Mouse (Mus musculus): ENCODE data around the gene Rhpn2. TPM values are rescaled to one million over a fixed set of nuclear protein-coding genes. Genes with fewer than 3 reads are reported as not detected.

The Rhpn2 gene
- polyA plus RNA-seq, 1 experiment from 2014 or later, result 8.5 TPM

DNA sequence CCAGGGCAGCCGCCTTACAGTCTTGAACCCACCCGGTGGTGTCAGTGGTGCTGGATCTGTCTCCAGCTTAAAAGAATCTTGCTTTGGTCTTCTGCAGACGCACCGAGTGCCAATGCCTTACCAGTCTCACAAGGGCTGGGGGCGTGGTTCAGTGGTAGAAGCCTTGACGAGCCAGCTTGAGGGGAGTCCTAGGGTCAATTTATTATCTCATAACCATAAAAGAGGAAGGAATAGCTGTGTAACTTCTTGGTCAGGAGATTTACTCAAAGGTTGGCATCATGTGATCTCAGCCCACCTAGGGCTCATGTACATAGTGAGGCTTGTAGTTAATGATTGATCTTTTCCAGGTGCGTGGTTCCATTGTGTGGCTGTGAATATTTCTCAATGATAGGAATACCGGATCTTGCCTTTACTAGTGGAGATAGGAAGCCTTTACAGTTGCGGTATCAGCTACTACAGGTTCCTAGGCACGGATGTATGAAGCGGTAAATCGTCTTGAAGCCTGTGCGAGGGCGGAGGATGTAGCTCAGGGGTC lies 38.6 kb downstream of the Rhpn2 start:
- WGBS (ENCODE audit: insufficient replicate concordance), result 84% methylated on average over 14 of the region's 14 CpGs
- no peak for ATAC-seq (replicated peaks; ENCODE audit: insufficient number of reproducible peaks, low FRiP score, low TSS enrichment)
- H3K36me3 ChIP-seq (ENCODE audit: control insufficient read depth, insufficient read depth, low read length), result no peaks in the 10 kb centered on the region
- no peak overlapping the region for H3K4me3 ChIP-seq (ENCODE audit: low read depth, low read length)
- H3K4me1 ChIP-seq (ENCODE audit: control insufficient read depth, insufficient read depth, low read length), result no peaks in the 10 kb centered on the region
- H3K4me2 ChIP-seq, result no peak overlapping the region
- no peaks in the 10 kb centered on the region for H3K27me3 ChIP-seq (ENCODE audit: control insufficient read depth, insufficient read depth, low read length)
- peaks cover 3% of the 10 kb centered on the region; the same call in 1 of the 2 replicates for H3K9me3 ChIP-seq (replicated peaks; ENCODE audit: control insufficient read depth, low read length)
- no peak overlapping the region for H3K27ac ChIP-seq (ENCODE audit: low read depth, low read length)
- no peak overlapping the region for H3K9ac ChIP-seq (ENCODE audit: low read depth, low read length)

GRCm38 (mm10) chr7:35373146-35373989 lies 39.4 kb downstream of the Rhpn2 start:
- no peaks in the 10 kb centered on the region for H3K4me1 ChIP-seq (ENCODE audit: control insufficient read depth, insufficient read depth, low read length)
- H3K4me3 ChIP-seq (ENCODE audit: low read depth, low read length), result no peak overlapping the region
- 51% methylated on average over 16 of the region's 16 CpGs for WGBS (ENCODE audit: insufficient replicate concordance)
- no peak overlapping the region for H3K4me2 ChIP-seq
- H3K27me3 ChIP-seq (ENCODE audit: control insufficient read depth, insufficient read depth, low read length), result no peaks in the 10 kb centered on the region
- 0 out of 2 replicates have a peak, but pooled peaks have one; percentile 33 for ATAC-seq (replicated peaks; ENCODE audit: insufficient number of reproducible peaks, low FRiP score, low TSS enrichment)
- H3K27ac ChIP-seq (ENCODE audit: low read depth, low read length), result no peak overlapping the region
- peaks cover 3% of the 10 kb centered on the region; the same call in 1 of the 2 replicates for H3K9me3 ChIP-seq (replicated peaks; ENCODE audit: control insufficient read depth, low read length)
- H3K36me3 ChIP-seq (ENCODE audit: control insufficient read depth, insufficient read depth, low read length), result no peaks in the 10 kb centered on the region
- H3K9ac ChIP-seq (ENCODE audit: low read depth, low read length), result no peak overlapping the region

GRCm38 (mm10) chr7:35374265-35374664 lies 40.3 kb downstream of the Rhpn2 start:
- Histone ChIP-seq H3K4me3 (ENCODE audit: low read depth, low read length) (no peak overlapping the region), H3K36me3 (ENCODE audit: control insufficient read depth, insufficient read depth, low read length) (no peaks in the 10 kb centered on the region), H3K4me1 (ENCODE audit: control insufficient read depth, insufficient read depth, low read length) (peaks cover 2% of the 10 kb centered on the region), H3K9me3 (replicated peaks; ENCODE audit: control insufficient read depth, low read length) (peaks cover 1% of the 10 kb centered on the region; the same call in 1 of the 2 replicates), H3K4me2 (no peak overlapping the region), H3K9ac (ENCODE audit: low read depth, low read length) (no peak overlapping the region), H3K27me3 (ENCODE audit: control insufficient read depth, insufficient read depth, low read length) (no peaks in the 10 kb centered on the region), H3K27ac (ENCODE audit: low read depth, low read length) (no peak overlapping the region)
- 86% methylated on average over 7 of the region's 7 CpGs for WGBS (ENCODE audit: insufficient replicate concordance)
- no peak for ATAC-seq (replicated peaks; ENCODE audit: insufficient number of reproducible peaks, low FRiP score, low TSS enrichment)

GRCm38 (mm10) chr7:35376623-35377022 lies 42.7 kb downstream of the Rhpn2 start:
- no peak overlapping the region for H3K27ac ChIP-seq (ENCODE audit: low read depth, low read length)
- H3K27me3 ChIP-seq (ENCODE audit: control insufficient read depth, insufficient read depth, low read length), result no peaks in the 10 kb centered on the region
- no peaks in the 10 kb centered on the region for H3K36me3 ChIP-seq (ENCODE audit: control insufficient read depth, insufficient read depth, low read length)

DNA sequence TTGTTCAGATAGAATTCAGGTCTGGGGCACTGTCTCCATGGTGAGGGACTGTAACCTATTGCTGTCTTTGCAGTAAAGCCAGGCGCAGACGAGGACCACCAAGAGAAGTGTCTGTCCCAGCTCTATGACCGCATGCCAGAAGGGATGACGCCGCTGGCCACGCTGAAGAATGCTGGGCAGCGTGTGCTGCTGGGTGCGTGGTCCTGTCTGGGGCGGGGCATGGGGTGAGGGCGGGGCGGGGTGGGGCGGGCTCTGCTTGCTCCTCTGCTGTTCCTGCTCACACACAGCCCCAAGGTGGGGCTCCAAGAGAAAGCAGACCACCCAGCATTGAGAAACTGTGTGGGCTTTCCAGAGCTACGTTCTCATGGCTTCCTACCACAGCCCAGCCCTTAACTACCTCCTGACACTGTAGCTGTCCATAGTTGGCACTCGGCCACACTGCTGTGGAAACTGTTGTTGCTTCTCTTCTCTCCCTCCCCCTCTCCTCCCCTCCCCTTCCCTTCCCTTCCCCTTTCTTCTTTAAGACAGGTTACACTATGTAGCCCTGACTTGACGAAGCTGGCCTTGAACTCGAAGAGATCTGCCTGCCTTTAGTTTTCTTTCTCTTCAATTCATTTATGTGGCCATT lies 45.6 kb downstream of the Rhpn2 start:
- Histone ChIP-seq H3K36me3 (ENCODE audit: control insufficient read depth, insufficient read depth, low read length) (no peaks in the 10 kb centered on the region), H3K27ac (ENCODE audit: low read depth, low read length) (no peak overlapping the region), H3K27me3 (ENCODE audit: control insufficient read depth, insufficient read depth, low read length) (no peaks in the 10 kb centered on the region), H3K4me3 (ENCODE audit: low read depth, low read length) (no peak overlapping the region), H3K4me1 (ENCODE audit: control insufficient read depth, insufficient read depth, low read length) (peaks cover 14% of the 10 kb centered on the region), H3K4me2 (peak overlapping the region; percentile 47), H3K9me3 (replicated peaks; ENCODE audit: control insufficient read depth, low read length) (no peaks in the 10 kb centered on the region), H3K9ac (ENCODE audit: low read depth, low read length) (no peak overlapping the region)
- peak; percentile 49; the same call in 1 of the 2 replicates for ATAC-seq (replicated peaks; ENCODE audit: insufficient number of reproducible peaks, low FRiP score, low TSS enrichment)
- 21% methylated on average over 16 of the region's 16 CpGs for WGBS (ENCODE audit: insufficient replicate concordance)

More at GRCm38 (mm10) chr7:35376623-35377022, 42.7 kb downstream of the Rhpn2 start:
- no peak overlapping the region for H3K4me3 ChIP-seq (ENCODE audit: low read depth, low read length)
- no peak overlapping the region for H3K4me2 ChIP-seq
- peaks cover 14% of the 10 kb centered on the region for H3K4me1 ChIP-seq (ENCODE audit: control insufficient read depth, insufficient read depth, low read length)
- no peak for ATAC-seq (replicated peaks; ENCODE audit: insufficient number of reproducible peaks, low FRiP score, low TSS enrichment)
- H3K9me3 ChIP-seq (replicated peaks; ENCODE audit: control insufficient read depth, low read length), result no peaks in the 10 kb centered on the region
- WGBS (ENCODE audit: insufficient replicate concordance), result 92% methylated on average over 9 of the region's 9 CpGs
- no peak overlapping the region for H3K9ac ChIP-seq (ENCODE audit: low read depth, low read length)

- no peaks in the 10 kb centered on the region for H3K9me3 ChIP-seq (replicated peaks; ENCODE audit: control insufficient read depth, low read length)
- ATAC-seq (replicated peaks; ENCODE audit: insufficient number of reproducible peaks, low FRiP score, low TSS enrichment), result no peak
- H3K4me3 ChIP-seq (ENCODE audit: low read depth, low read length), result no peak overlapping the region
- WGBS (ENCODE audit: insufficient replicate concordance), result 50% methylated on average over 8 of the region's 8 CpGs
- H3K27ac ChIP-seq (ENCODE audit: low read depth, low read length), result no peak overlapping the region
- peaks cover 16% of the 10 kb centered on the region for H3K4me1 ChIP-seq (ENCODE audit: control insufficient read depth, insufficient read depth, low read length)
- H3K4me2 ChIP-seq, result no peak overlapping the region
- H3K27me3 ChIP-seq (ENCODE audit: control insufficient read depth, insufficient read depth, low read length), result no peaks in the 10 kb centered on the region
- H3K9ac ChIP-seq (ENCODE audit: low read depth, low read length), result no peak overlapping the region
- H3K36me3 ChIP-seq (ENCODE audit: control insufficient read depth, insufficient read depth, low read length), result no peaks in the 10 kb centered on the region
Measured at GRCm38 (mm10) chr7:35380351-35380750, 46.4 kb downstream of the Rhpn2 start.

GRCm38 (mm10) chr7:35381861-35382260 lies 47.9 kb downstream of the Rhpn2 start:
- H3K4me2 ChIP-seq, result no peak overlapping the region
- 42% methylated on average over 9 of the region's 16 CpGs for WGBS (ENCODE audit: insufficient replicate concordance)

GRCm38 (mm10) chr7:35382706-35383353 lies 48.9 kb downstream of the Rhpn2 start:
- 48% methylated on average over 2 of the region's 2 CpGs for WGBS (ENCODE audit: insufficient replicate concordance)
- no peak overlapping the region for H3K9ac ChIP-seq (ENCODE audit: low read depth, low read length)
- no peaks in the 10 kb centered on the region for H3K9me3 ChIP-seq (replicated peaks; ENCODE audit: control insufficient read depth, low read length)
- H3K4me3 ChIP-seq (ENCODE audit: low read depth, low read length), result no peak overlapping the region
- no peaks in the 10 kb centered on the region for H3K36me3 ChIP-seq (ENCODE audit: control insufficient read depth, insufficient read depth, low read length)
- no peaks in the 10 kb centered on the region for H3K27me3 ChIP-seq (ENCODE audit: control insufficient read depth, insufficient read depth, low read length)
- H3K4me1 ChIP-seq (ENCODE audit: control insufficient read depth, insufficient read depth, low read length), result peaks cover 20% of the 10 kb centered on the region
- H3K27ac ChIP-seq (ENCODE audit: low read depth, low read length), result no peak overlapping the region
- no peak for ATAC-seq (replicated peaks; ENCODE audit: insufficient number of reproducible peaks, low FRiP score, low TSS enrichment)
- no peak overlapping the region for H3K4me2 ChIP-seq

More at GRCm38 (mm10) chr7:35381861-35382260, 47.9 kb downstream of the Rhpn2 start:
- Histone ChIP-seq H3K4me1 (ENCODE audit: control insufficient read depth, insufficient read depth, low read length) (peaks cover 17% of the 10 kb centered on the region), H3K4me3 (ENCODE audit: low read depth, low read length) (no peak overlapping the region), H3K27me3 (ENCODE audit: control insufficient read depth, insufficient read depth, low read length) (no peaks in the 10 kb centered on the region), H3K36me3 (ENCODE audit: control insufficient read depth, insufficient read depth, low read length) (no peaks in the 10 kb centered on the region), H3K9ac (ENCODE audit: low read depth, low read length) (no peak overlapping the region), H3K27ac (ENCODE audit: low read depth, low read length) (no peak overlapping the region), H3K9me3 (replicated peaks; ENCODE audit: control insufficient read depth, low read length) (no peaks in the 10 kb centered on the region)
- ATAC-seq (replicated peaks; ENCODE audit: insufficient number of reproducible peaks, low FRiP score, low TSS enrichment), result no peak
